Mouse (Mus musculus) heart, adult 2 months (tissue): ENCODE data around the gene Atf6. TPM values are rescaled to one million over a fixed set of nuclear protein-coding genes. Genes with fewer than 3 reads are reported as not detected.
A peak's percentile ranks its signal among the peaks of the same experiment; 100 is the strongest.

ENCODE experiments used
- DNase-seq, 2 experiments: peaks; one replicate each; pipeline ENCODE4 v3.0.0; 2021
- H3K27ac ChIP-seq: fragments of 200-600 bp; 2 replicates; pipeline ENCODE4 v1.8.1; 2022
- H3K27me3 ChIP-seq: fragments of 200-500 bp; 2 replicates; pipeline ENCODE4 v1.6.1; 2012; ENCODE audit warnings: mild to moderate bottlenecking, low read length, inconsistent platforms, mixed read lengths; ENCODE audit not compliant: control insufficient read depth, insufficient read depth
- H3K36me3 ChIP-seq: fragments of 200-500 bp; 2 replicates; pipeline ENCODE4 v1.6.1; 2012; ENCODE audit warnings: low read length, inconsistent platforms; ENCODE audit not compliant: control insufficient read depth, insufficient read depth
- H3K4me1 ChIP-seq: fragments of 200-500 bp; 2 replicates; pipeline ENCODE4 v1.6.1; 2011; ENCODE audit warnings: low read length; ENCODE audit not compliant: control insufficient read depth, insufficient read depth
- H3K4me3 ChIP-seq: fragments of 200-600 bp; 2 replicates; pipeline ENCODE4 v1.8.1; 2022
- H3K79me2 ChIP-seq: fragments of 200-500 bp; replicated peaks from 2 replicates; pipeline ENCODE4 v1.6.1; 2012; ENCODE audit warnings: mild to moderate bottlenecking, inconsistent platforms, low read length, moderate library complexity, mixed read lengths; ENCODE audit not compliant: control insufficient read depth, insufficient read depth
- H3K9ac ChIP-seq: fragments of 200-500 bp; 2 replicates; pipeline ENCODE4 v1.6.1; 2012; ENCODE audit warnings: low read depth, mild to moderate bottlenecking, control low read depth, inconsistent platforms, low read length, mixed read lengths
- CTCF ChIP-seq: fragments of 200-600 bp; IDR thresholded peaks from 2 replicates; pipeline ENCODE4 v1.8.1; 2022; ENCODE audit warnings: antibody characterized with exemption, mild to moderate bottlenecking, moderate library complexity
- EP300 ChIP-seq: fragments of 200-500 bp; IDR thresholded peaks from 2 replicates; pipeline ENCODE4 v1.6.1; 2011; ENCODE audit warnings: low read depth, low read length, control low read depth; ENCODE audit not compliant: insufficient read depth
- POLR2A ChIP-seq: fragments of 200-500 bp; IDR thresholded peaks from 2 replicates; pipeline ENCODE4 v1.6.1; 2011; ENCODE audit warnings: mild to moderate bottlenecking, low read depth, low read length, control low read depth; ENCODE audit not compliant: insufficient read depth
- WGBS: fragments of 180-500 bp; shearing (Covaris S2); methylation state at CpG from one replicate; pipeline ENCODE4 v1.1.7; 2018; 5-methylcytosine and 5-hydroxymethylcytosine counted together
- intact Hi-C: fragments of 180-260 bp; cut with DNase I; formaldehyde crosslinking; loops from one replicate; pipeline ENCODE4 v1.15.1; 2025
- polyA plus RNA-seq: library from polyadenylated mRNA; depleted of rRNA; stranded (reverse); fragments of >200 nt; gene quantifications from 2 replicates; pipeline ENCODE4 v1.2.3, GENCODE M21; 2012
- total RNA-seq, 2 experiments: library from RNA; stranded (reverse); gene quantifications; 2 replicates each; pipeline ENCODE4 v1.2.3; 2021

Gene Atf6
- total and polyA plus RNA-seq, 3 experiments, result 22.0 to 82.3 (median 62.6) TPM

DNA sequence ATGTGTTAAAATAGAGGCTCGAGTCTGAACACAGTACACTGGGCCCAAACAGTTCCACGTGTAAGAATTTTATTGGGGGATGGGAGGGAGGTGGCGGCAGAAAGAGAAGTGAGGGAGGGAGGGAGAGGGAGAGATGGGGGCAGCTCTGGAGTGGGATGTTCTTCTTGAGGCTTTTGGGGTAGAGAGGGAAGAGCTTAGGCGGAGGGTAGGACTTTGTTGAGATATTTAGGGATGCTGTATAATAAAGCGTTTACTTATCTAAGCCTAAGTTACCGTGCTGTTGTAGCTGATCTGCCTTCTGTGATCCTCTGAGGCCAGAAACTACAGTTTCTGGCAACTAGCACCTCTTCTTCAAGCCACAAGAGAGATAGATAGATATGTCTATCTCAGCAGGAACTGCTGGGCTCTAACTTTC lies 18.5 kb upstream of the Atf6 start:
- WGBS, result 54% methylated on average over 6 of the region's 6 CpGs

DNA sequence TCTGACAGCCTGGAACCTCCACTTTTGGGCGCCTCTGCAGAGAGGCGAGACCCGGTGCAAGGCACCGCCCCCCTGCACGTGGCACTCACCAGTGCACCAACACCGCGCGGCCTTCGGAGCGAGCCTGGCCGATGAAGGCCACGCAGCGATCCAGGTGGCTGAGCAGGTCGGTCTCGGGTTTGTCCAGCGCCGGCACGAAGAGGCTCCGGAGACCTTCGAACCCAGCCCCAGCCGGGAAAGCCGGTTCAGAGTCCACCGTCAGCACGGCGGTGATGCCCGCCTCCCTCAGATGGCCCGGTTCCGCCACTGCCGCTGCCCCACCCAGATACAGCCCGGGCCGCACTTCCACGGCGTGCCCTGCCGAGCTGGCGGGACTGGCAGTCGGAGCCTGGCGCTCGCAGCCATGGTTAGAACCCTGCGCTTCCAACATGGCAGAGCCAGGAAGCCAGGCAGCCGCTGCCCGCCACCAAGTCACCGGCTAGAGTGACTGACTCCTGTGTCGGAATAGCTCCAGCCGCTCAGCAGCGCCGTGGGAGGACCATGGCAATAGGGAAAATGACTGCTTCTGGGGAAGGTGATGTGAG lies 17.5 kb upstream of the Atf6 start, which contains the start of the genes Gm26620 and Dusp12:
TSS of gene Gm26620 (plus strand) at position 88 of the 584 bp plus-strand sequence.
TSS of gene Dusp12 (minus strand) at position 563 of the 584 bp plus-strand sequence.
- peaks cover 2% of the 10 kb centered on the region for H3K4me1 ChIP-seq
- no peaks in the 10 kb centered on the region; the same call in 1 of the 2 replicates for H3K79me2 ChIP-seq
- peaks cover under 1% of the 10 kb centered on the region; the same call in 1 of the 2 replicates for H3K36me3 ChIP-seq
- DNase-seq, result peak; percentile 86 to 88
- no peaks in the 10 kb centered on the region for H3K27me3 ChIP-seq
- peak within 1 kb of the TSS; percentile 82 for H3K27ac ChIP-seq
- under 1% methylated on average over 46 of the region's 46 CpGs for WGBS
- peak within 1 kb of the TSS; percentile 85 for H3K4me3 ChIP-seq
- H3K9ac ChIP-seq, result peak within 1 kb of the TSS; percentile 97
- peak; percentile 48; the same call in 1 of the 2 replicates for TF ChIP-seq POLR2A
- peak; percentile 87 for TF ChIP-seq CTCF
- no peak for TF ChIP-seq EP300
- intact Hi-C loops, result loop anchor here (1.0 kb wide), 1 partner anchor 18 kb away; the partner anchor contains the start of gene Atf6

More for the DNA sequence above, 18.5 kb upstream of the Atf6 start:
- H3K27me3 ChIP-seq, result no peaks in the 10 kb centered on the region
- H3K36me3 ChIP-seq, result no peaks in the 10 kb centered on the region; the same call in 1 of the 2 replicates
- H3K4me1 ChIP-seq, result peaks cover 2% of the 10 kb centered on the region
- no peak overlapping the region for H3K27ac ChIP-seq
- H3K9ac ChIP-seq, result no peak overlapping the region
- H3K79me2 ChIP-seq, result no peaks in the 10 kb centered on the region; the same call in 1 of the 2 replicates
- intact Hi-C loops, result no loop called here
- no peak overlapping the region for H3K4me3 ChIP-seq
- TF ChIP-seq POLR2A (no peak), EP300 (no peak), CTCF (no peak)
- DNase-seq, result no peak

DNA sequence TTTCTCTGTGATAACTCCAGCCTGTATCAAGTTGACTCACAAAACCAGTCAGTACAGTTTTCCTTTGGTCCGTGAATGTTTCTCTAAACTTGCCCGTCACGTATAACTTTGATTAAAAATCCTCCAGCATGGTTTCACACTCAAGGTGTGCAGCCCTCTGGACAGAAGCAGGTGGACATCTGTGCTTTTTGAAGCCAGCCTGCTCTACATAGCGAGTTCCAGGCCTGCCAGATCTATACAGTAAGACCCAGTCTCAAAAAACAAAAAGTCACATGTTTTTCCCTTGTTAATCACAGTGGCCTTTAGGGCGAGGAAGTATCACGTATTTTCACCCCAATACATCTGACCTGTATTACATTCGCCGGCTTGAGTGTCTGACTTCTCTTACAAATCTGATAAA lies 16.8 kb upstream of the Atf6 start:
- no peak for DNase-seq
- Histone ChIP-seq H3K36me3 (peaks cover 2% of the 10 kb centered on the region; the same call in 1 of the 2 replicates), H3K4me1 (peaks cover 2% of the 10 kb centered on the region), H3K27ac (no peak overlapping the region), H3K4me3 (peak overlapping the region; percentile 85), H3K27me3 (no peaks in the 10 kb centered on the region), H3K79me2 (no peaks in the 10 kb centered on the region; the same call in 1 of the 2 replicates), H3K9ac (peak overlapping the region; percentile 97; the same call in 1 of the 2 replicates)
- intact Hi-C loops, result no loop called here
- TF ChIP-seq CTCF (no peak), EP300 (no peak), POLR2A (no peak)
- 19% methylated on average over 8 of the region's 8 CpGs for WGBS

DNA sequence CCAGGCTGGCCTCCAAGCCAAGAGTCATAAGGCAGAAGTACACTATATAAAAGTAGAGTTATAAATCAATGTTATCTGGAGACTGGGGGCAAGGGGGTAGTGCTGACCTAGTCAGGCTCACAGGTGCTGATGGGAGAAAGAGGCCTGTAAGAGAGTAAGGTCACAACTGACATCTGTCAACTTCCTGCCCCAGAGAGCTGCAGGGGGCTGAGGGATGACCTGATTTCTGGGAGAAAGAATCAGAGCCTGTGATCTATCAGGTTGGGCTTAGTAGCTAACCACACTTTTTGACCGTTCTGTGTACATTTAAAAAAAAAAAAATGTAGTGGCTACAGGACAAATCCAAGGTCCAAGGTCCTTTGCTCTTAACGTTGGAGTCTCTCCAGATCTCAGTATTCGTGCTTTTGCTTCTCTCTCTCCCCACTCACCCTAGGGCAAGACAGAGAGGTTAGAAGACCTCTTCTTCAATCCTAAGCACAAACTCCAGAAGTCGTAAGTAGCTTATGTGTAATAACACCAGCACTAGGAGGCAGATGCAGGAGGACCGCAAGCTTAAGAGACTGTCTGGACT lies 15.4 kb upstream of the Atf6 start:
- Histone ChIP-seq H3K27me3 (no peaks in the 10 kb centered on the region), H3K4me1 (peaks cover 2% of the 10 kb centered on the region), H3K27ac (no peak overlapping the region), H3K4me3 (no peak overlapping the region), H3K9ac (no peak overlapping the region), H3K79me2 (no peaks in the 10 kb centered on the region; the same call in 1 of the 2 replicates), H3K36me3 (peaks cover 2% of the 10 kb centered on the region; the same call in 1 of the 2 replicates)
- intact Hi-C loops, result no loop called here
- 74% methylated on average over 5 of the region's 5 CpGs for WGBS
- DNase-seq, result no peak
- TF ChIP-seq CTCF (no peak), EP300 (no peak), POLR2A (no peak)

DNA sequence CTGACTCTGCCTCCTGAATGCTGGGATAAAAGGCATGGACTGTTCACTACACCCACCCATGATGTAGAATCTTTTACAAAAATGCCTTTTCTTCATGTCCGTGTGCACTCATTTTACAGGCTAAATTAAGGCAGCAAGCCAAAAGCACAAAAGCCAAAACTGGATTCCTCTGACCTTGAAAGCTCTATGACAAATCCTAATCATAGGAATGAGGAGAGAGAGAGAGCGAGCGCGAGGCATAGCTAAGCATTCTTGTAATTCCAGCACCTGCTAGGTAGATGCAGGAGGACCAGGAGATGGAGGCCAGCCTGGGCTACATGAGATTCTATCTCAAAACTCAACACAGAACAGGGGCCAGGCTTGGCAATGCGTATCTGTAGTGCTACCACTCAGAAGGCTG lies 9.3 kb upstream of the Atf6 start:
- peaks cover 2% of the 10 kb centered on the region for H3K36me3 ChIP-seq
- no peaks in the 10 kb centered on the region for H3K27me3 ChIP-seq
- no peak for DNase-seq
- WGBS, result 73% methylated on average over 5 of the region's 5 CpGs
- H3K9ac ChIP-seq, result no peak overlapping the region
- H3K27ac ChIP-seq, result no peak overlapping the region
- H3K79me2 ChIP-seq, result no peaks in the 10 kb centered on the region
- H3K4me1 ChIP-seq, result no peaks in the 10 kb centered on the region
- intact Hi-C loops, result no loop called here
- H3K4me3 ChIP-seq, result no peak overlapping the region
- TF ChIP-seq EP300 (no peak), CTCF (no peak), POLR2A (no peak)

DNA sequence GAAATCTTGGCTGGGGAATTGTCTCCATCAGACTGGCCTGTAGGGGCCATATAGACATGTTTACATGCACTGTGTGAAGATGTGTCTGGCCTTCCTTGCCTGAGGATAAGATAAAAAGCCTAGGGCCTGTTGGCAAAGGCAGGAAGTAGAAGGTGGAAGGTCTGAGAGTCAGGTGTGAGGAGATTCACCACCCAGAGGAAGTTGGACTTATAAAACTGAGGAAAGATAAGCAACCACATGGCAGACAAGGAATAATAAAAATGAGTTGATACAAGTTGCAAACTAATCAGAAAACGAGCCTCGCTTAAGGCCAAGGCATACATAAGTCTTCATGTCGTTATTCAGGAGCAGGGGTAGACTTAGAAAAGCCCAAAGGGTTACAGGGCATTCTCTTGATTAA lies 8.1 kb upstream of the Atf6 start:
- Histone ChIP-seq H3K9ac (no peak overlapping the region), H3K36me3 (peaks cover 2% of the 10 kb centered on the region), H3K4me3 (no peak overlapping the region), H3K27ac (no peak overlapping the region), H3K4me1 (no peaks in the 10 kb centered on the region), H3K79me2 (no peaks in the 10 kb centered on the region), H3K27me3 (no peaks in the 10 kb centered on the region)
- 82% methylated on average over 3 of the region's 3 CpGs for whole genome bisulfite sequencing
- no peak for DNase-seq
- intact Hi-C loops, result no loop called here
- no peak for TF ChIP-seq EP300
- no peak for TF ChIP-seq POLR2A
- TF ChIP-seq CTCF, result no peak
